Mouse (Mus musculus): ENCODE results near the gene Hip1r. TPM values are rescaled to one million over a fixed set of nuclear protein-coding genes. Genes with fewer than 3 reads are reported as not detected.

Hip1r gene
- polyA plus RNA-seq, 1 experiment from 2014 or later, result 34.3 TPM

- WGBS, result 23% methylated on average over 5 of the region's 5 CpGs
- H3K27ac ChIP-seq (ENCODE audit: low read length), result no peak overlapping the region
- H3K4me2 ChIP-seq (ENCODE audit: low read length), result no peak overlapping the region
- H3K9ac ChIP-seq (ENCODE audit: low read depth, low read length), result no peak overlapping the region
- no peaks in the 10 kb centered on the region for H3K9me3 ChIP-seq (replicated peaks; ENCODE audit: control insufficient read depth, low read length, poor library complexity, severe bottlenecking)
- ATAC-seq, result no peak
- 0 out of 2 replicates have a peak, but pooled peaks cover 2% of the 10 kb centered on the region for H3K4me1 ChIP-seq (ENCODE audit: control insufficient read depth, insufficient read depth, low read length)
- no peaks in the 10 kb centered on the region for H3K27me3 ChIP-seq (ENCODE audit: control insufficient read depth, insufficient read depth, low read depth, low read length)
- no peak overlapping the region for H3K4me3 ChIP-seq (ENCODE audit: low read depth, low read length)
- H3K36me3 ChIP-seq (ENCODE audit: control insufficient read depth, insufficient read depth, low read length), result no peaks in the 10 kb centered on the region
Measured at GRCm38 (mm10) chr5:124036836-124037235, 63.4 kb downstream of the Hip1r start.

DNA sequence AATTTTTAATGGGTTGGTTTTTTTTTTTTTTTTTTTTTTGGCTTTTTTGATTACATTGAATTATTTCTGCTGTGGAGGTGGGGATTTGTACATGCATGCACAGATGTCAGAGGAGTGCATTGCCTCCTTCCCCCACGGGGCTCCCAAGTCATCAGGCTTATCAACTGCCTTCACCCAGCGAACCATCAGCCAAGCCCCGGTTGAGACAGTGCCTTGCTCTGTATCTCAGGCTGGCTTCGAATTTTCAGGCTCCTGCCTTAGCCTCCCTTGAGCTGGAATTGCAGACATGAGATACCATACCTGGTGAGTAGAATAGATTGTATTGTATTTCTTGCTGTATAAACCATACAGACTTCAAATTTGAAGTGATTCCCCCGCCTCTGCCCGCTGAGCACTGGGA, 66.2 kb downstream of the Hip1r start:
- no peak overlapping the region for H3K27ac ChIP-seq (ENCODE audit: low read length)
- no peaks in the 10 kb centered on the region for H3K27me3 ChIP-seq (ENCODE audit: control insufficient read depth, insufficient read depth, low read depth, low read length)
- no peaks in the 10 kb centered on the region for H3K9me3 ChIP-seq (replicated peaks; ENCODE audit: control insufficient read depth, low read length, poor library complexity, severe bottlenecking)
- WGBS, result 83% methylated on average over 6 of the region's 6 CpGs
- no peak overlapping the region for H3K9ac ChIP-seq (ENCODE audit: low read depth, low read length)
- peaks cover 4% of the 10 kb centered on the region; the same call in 1 of the 2 replicates for H3K4me1 ChIP-seq (ENCODE audit: control insufficient read depth, insufficient read depth, low read length)
- H3K4me2 ChIP-seq (ENCODE audit: low read length), result no peak overlapping the region
- ATAC-seq, result no peak
- H3K4me3 ChIP-seq (ENCODE audit: low read depth, low read length), result no peak overlapping the region
- H3K36me3 ChIP-seq (ENCODE audit: control insufficient read depth, insufficient read depth, low read length), result no peaks in the 10 kb centered on the region

- H3K9me3 ChIP-seq (replicated peaks; ENCODE audit: control insufficient read depth, low read length, poor library complexity, severe bottlenecking), result no peaks in the 10 kb centered on the region
- 69% methylated on average over 9 of the region's 9 CpGs for WGBS
- H3K27ac ChIP-seq (ENCODE audit: low read length), result no peak overlapping the region
- no peak overlapping the region for H3K4me3 ChIP-seq (ENCODE audit: low read depth, low read length)
- H3K27me3 ChIP-seq (ENCODE audit: control insufficient read depth, insufficient read depth, low read depth, low read length), result no peaks in the 10 kb centered on the region
- ATAC-seq, result no peak
- H3K36me3 ChIP-seq (ENCODE audit: control insufficient read depth, insufficient read depth, low read length), result no peaks in the 10 kb centered on the region
- no peak overlapping the region for H3K4me2 ChIP-seq (ENCODE audit: low read length)
- peaks cover 10% of the 10 kb centered on the region for H3K4me1 ChIP-seq (ENCODE audit: control insufficient read depth, insufficient read depth, low read length)
- no peak overlapping the region for H3K9ac ChIP-seq (ENCODE audit: low read depth, low read length)
Measured at GRCm38 (mm10) chr5:124041097-124041496, 67.7 kb downstream of the Hip1r start.

GRCm38 (mm10) chr5:124043212-124043978, 70.0 kb downstream of the Hip1r start:
- 15% methylated on average over 10 of the region's 10 CpGs for WGBS
- peak overlapping the region; percentile 79 for H3K27ac ChIP-seq (ENCODE audit: low read length)
- H3K27me3 ChIP-seq (ENCODE audit: control insufficient read depth, insufficient read depth, low read depth, low read length), result no peaks in the 10 kb centered on the region
- H3K4me2 ChIP-seq (ENCODE audit: low read length), result no peak overlapping the region
- no peaks in the 10 kb centered on the region for H3K36me3 ChIP-seq (ENCODE audit: control insufficient read depth, insufficient read depth, low read length)
- H3K9me3 ChIP-seq (replicated peaks; ENCODE audit: control insufficient read depth, low read length, poor library complexity, severe bottlenecking), result no peaks in the 10 kb centered on the region
- no peak overlapping the region for H3K4me3 ChIP-seq (ENCODE audit: low read depth, low read length)
- peak; percentile 89 for ATAC-seq
- H3K9ac ChIP-seq (ENCODE audit: low read depth, low read length), result 0 out of 2 replicates have a peak overlapping the region, but pooled peaks have one; percentile 6
- H3K4me1 ChIP-seq (ENCODE audit: control insufficient read depth, insufficient read depth, low read length), result peaks cover 8% of the 10 kb centered on the region

- Histone ChIP-seq H3K9me3 (replicated peaks; ENCODE audit: control insufficient read depth, low read length, poor library complexity, severe bottlenecking) (no peaks in the 10 kb centered on the region), H3K4me2 (ENCODE audit: low read length) (no peak overlapping the region), H3K4me3 (ENCODE audit: low read depth, low read length) (no peak overlapping the region), H3K27ac (ENCODE audit: low read length) (peak overlapping the region; percentile 79), H3K9ac (ENCODE audit: low read depth, low read length) (no peak overlapping the region), H3K36me3 (ENCODE audit: control insufficient read depth, insufficient read depth, low read length) (no peaks in the 10 kb centered on the region), H3K27me3 (ENCODE audit: control insufficient read depth, insufficient read depth, low read depth, low read length) (no peaks in the 10 kb centered on the region), H3K4me1 (ENCODE audit: control insufficient read depth, insufficient read depth, low read length) (peaks cover 8% of the 10 kb centered on the region)
- ATAC-seq, result no peak
- 47% methylated on average over 5 of the region's 5 CpGs for WGBS
Measured at GRCm38 (mm10) chr5:124043999-124044398, 70.6 kb downstream of the Hip1r start.

DNA sequence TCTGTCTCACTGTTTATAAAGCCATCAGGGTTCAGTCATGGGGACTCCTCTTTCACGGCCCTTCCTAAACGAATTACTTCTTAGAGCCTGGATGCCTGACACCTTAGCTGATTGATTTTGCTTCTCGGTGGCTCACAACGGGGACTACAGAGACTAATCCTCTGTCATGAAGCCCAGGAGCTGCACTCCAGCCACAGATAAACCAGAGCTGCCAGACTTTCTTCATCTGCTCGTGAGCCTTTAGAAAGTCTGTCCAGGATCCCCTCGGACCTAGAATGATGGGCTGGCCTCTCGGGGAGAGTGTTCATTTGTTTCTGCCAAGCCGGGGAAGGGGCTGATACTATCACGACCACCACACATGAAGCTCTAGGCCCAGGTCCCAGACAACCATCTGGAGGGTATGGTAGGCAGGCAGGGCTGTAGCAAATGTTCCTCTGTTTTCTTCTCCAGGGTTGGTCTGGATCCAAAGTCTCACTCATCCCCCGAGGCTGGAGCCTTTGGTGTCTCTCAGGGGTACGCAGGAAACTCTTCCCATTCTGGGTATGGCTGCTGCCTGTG, 72.1 kb downstream of the Hip1r start:
- WGBS, result 24% methylated on average over 11 of the region's 11 CpGs
- H3K4me1 ChIP-seq (ENCODE audit: control insufficient read depth, insufficient read depth, low read length), result peaks cover 15% of the 10 kb centered on the region
- no peaks in the 10 kb centered on the region for H3K36me3 ChIP-seq (ENCODE audit: control insufficient read depth, insufficient read depth, low read length)
- no peaks in the 10 kb centered on the region for H3K9me3 ChIP-seq (replicated peaks; ENCODE audit: control insufficient read depth, low read length, poor library complexity, severe bottlenecking)
- peak overlapping the region; percentile 19 for H3K27ac ChIP-seq (ENCODE audit: low read length)
- H3K9ac ChIP-seq (ENCODE audit: low read depth, low read length), result no peak overlapping the region
- ATAC-seq, result no peak
- no peak overlapping the region for H3K4me3 ChIP-seq (ENCODE audit: low read depth, low read length)
- H3K4me2 ChIP-seq (ENCODE audit: low read length), result no peak overlapping the region
- H3K27me3 ChIP-seq (ENCODE audit: control insufficient read depth, insufficient read depth, low read depth, low read length), result no peaks in the 10 kb centered on the region

DNA sequence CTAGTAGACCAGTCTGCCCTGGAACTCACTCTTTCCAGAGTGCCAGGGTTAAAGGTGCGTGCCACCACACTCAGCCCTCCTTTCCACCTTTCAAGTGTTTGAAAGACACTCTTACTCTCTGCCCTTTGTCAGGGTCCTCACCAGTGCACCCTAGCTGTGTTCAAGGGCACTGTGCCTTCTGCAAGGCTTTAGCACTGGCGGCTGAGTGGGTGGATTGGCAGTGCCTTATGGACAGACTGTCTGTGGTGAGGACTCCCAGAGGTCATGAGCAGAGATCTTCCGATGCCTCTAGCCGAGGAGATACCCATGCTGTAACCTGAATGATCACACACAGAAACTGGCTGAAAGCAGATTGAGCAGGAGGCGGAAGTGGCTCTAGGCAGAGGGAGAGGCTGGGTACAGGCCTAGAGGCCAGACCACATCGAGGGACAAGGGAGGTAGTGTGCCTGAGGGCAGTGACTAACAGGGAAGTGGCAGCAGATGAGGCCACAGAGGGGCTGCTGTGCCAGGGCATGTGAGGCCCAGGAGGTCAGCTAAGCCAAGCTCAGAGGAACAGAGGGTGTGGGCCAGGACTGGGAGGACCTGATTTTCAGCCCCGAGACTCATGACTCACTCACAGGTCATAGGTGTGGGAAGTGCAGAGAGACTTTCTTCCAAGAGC, 73.4 kb downstream of the Hip1r start:
- Histone ChIP-seq H3K9me3 (replicated peaks; ENCODE audit: control insufficient read depth, low read length, poor library complexity, severe bottlenecking) (no peaks in the 10 kb centered on the region), H3K4me3 (ENCODE audit: low read depth, low read length) (no peak overlapping the region), H3K9ac (ENCODE audit: low read depth, low read length) (no peak overlapping the region), H3K27me3 (ENCODE audit: control insufficient read depth, insufficient read depth, low read depth, low read length) (no peaks in the 10 kb centered on the region), H3K36me3 (ENCODE audit: control insufficient read depth, insufficient read depth, low read length) (no peaks in the 10 kb centered on the region), H3K4me1 (ENCODE audit: control insufficient read depth, insufficient read depth, low read length) (peaks cover 15% of the 10 kb centered on the region), H3K27ac (ENCODE audit: low read length) (no peak overlapping the region), H3K4me2 (ENCODE audit: low read length) (no peak overlapping the region)
- no peak for ATAC-seq
- WGBS, result 78% methylated on average over 7 of the region's 7 CpGs

- H3K27ac ChIP-seq (ENCODE audit: low read length), result peak overlapping the region; percentile 53; the same call in 1 of the 2 replicates
- H3K27me3 ChIP-seq (ENCODE audit: control insufficient read depth, insufficient read depth, low read depth, low read length), result no peaks in the 10 kb centered on the region
- H3K9ac ChIP-seq (ENCODE audit: low read depth, low read length), result peak overlapping the region; percentile 28; the same call in 1 of the 2 replicates
- WGBS, result 61% methylated on average over 15 of the region's 15 CpGs
- H3K36me3 ChIP-seq (ENCODE audit: control insufficient read depth, insufficient read depth, low read length), result no peaks in the 10 kb centered on the region
- no peak overlapping the region for H3K4me3 ChIP-seq (ENCODE audit: low read depth, low read length)
- peaks cover 12% of the 10 kb centered on the region for H3K4me1 ChIP-seq (ENCODE audit: control insufficient read depth, insufficient read depth, low read length)
- no peaks in the 10 kb centered on the region for H3K9me3 ChIP-seq (replicated peaks; ENCODE audit: control insufficient read depth, low read length, poor library complexity, severe bottlenecking)
- H3K4me2 ChIP-seq (ENCODE audit: low read length), result no peak overlapping the region
- ATAC-seq, result no peak
Measured at GRCm38 (mm10) chr5:124049249-124050045, 76.0 kb downstream of the Hip1r start.
